ENCODE assay signal across 20 mouse cellular contexts in the genomic region with DNA sequence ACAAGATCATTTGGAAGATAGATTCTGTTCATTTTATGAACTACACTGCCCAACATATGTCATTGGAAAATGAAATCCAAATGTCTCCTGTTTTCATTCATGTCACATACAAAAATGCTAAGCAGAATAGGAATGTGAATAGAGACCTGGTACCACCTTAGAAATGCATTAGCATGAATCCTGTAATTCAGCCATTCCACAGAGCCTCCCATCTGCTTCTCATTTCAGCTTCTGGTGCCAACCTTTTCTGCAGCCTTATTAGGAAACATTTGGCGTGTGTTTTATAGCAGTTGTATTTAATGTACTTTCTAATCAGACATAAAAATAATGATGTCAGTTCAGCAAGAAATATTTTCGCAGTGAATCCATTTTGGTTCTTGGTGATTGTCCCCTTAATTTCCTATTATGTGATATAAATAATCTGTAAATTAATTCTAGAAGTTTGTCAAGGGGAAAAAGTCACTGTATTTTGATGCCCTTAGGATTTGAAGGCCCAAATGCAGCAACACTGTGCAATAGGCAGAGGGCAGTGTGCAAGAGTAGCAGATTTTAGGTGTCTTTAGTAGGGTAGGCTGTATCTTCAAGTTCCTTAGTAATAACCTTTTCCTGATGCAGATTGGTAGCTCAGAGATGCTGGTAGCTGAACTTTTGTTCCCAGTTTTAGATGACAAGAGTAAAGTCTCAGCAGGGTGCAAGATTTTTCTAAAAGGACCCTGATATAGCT.
DNase-seq lines count a peak whose midpoint lies in the region; ATAC-seq and TF ChIP-seq lines count a peak whose summit lies in the region.
"Had no signal": no experiment of that assay in that cellular context is flagged by ENCODE, and none has a peak within 500 bp of the region (broad histone marks: within the 10 kb centered on the region; RNA-seq: fewer than 3 reads in every experiment).

No protein-coding gene starts in this region.

- 50% methylated on average over 2 of the region's 2 CpGs for WGBS in forebrain, embryonic 16.5 days
- WGBS in lung, postnatal 0 days = 81% methylated on average over 2 of the region's 2 CpGs

- DNase-seq in layer of hippocampus, adult 11-12 months (ENCODE audit: low spot score) = peak; percentile 21
- DNase-seq in layer of hippocampus, postnatal 25 days (ENCODE audit: extremely low spot score in 1 of 2, low spot score in 1 of 2) = no peak
- DNase-seq in brain, embryonic 18.5 days (ENCODE audit: low read depth, low spot score) = peak; percentile 14
- peak; percentile 43 for DNase-seq in layer of hippocampus, adult 9-11 months
- no peak for DNase-seq in embryo, embryonic 10.5 days (ENCODE audit: low spot score)
- DNase-seq in lung, postnatal 0 days (ENCODE audit: low spot score) = no peak
- DNase-seq: adrenal gland, adult 2 months; cerebellum, adult 11-12 months; cerebellum, postnatal 14 days; gastrocnemius, postnatal 25 days; heart, postnatal 4 days; kidney, adult 2 months; kidney, postnatal 10 days; lung, adult 18-20 months; right cerebral cortex, postnatal 4 days; thymus, postnatal 14 days had no signal

- peak overlapping the region; percentile 16; the same call in 1 of the 2 replicates for H3K27ac ChIP-seq in forebrain, embryonic 16.5 days (ENCODE audit: low read length)
- no peak overlapping the region for H3K27ac ChIP-seq in lung, postnatal 0 days (ENCODE audit: low read length)
- H3K27ac ChIP-seq: heart, embryonic 15.5 days had no signal

- H3K36me3 ChIP-seq in forebrain, embryonic 16.5 days (ENCODE audit: control insufficient read depth, insufficient read depth) = no peaks in the 10 kb centered on the region
- no peaks in the 10 kb centered on the region for H3K36me3 ChIP-seq in lung, postnatal 0 days (ENCODE audit: insufficient read depth, low read length)
- H3K36me3 ChIP-seq: heart, embryonic 15.5 days had no signal

- no peaks in the 10 kb centered on the region for H3K9me3 ChIP-seq in forebrain, embryonic 16.5 days (ENCODE audit: control insufficient read depth, low read length)
- H3K9me3 ChIP-seq in lung, postnatal 0 days (ENCODE audit: low read length) = no peaks in the 10 kb centered on the region
- H3K9me3 ChIP-seq: heart, embryonic 15.5 days; megakaryocyte, embryonic 14.5 days had no signal

- no peak for TF ChIP-seq EP300 in lung, postnatal 0 days (IDR thresholded peaks at IDR 0.05)

- no peak overlapping the region for H3K4me3 ChIP-seq in forebrain, embryonic 16.5 days (replicated peaks; ENCODE audit: low read length)
- H3K4me3 ChIP-seq in lung, postnatal 0 days (ENCODE audit: low read depth, low read length) = no peak overlapping the region
- H3K4me3 ChIP-seq: heart, embryonic 15.5 days; megakaryocyte, embryonic 14.5 days had no signal

- no peaks in the 10 kb centered on the region for H3K4me1 ChIP-seq in forebrain, embryonic 16.5 days (replicated peaks; ENCODE audit: control insufficient read depth, insufficient read depth, low read length)
- H3K4me1 ChIP-seq in lung, postnatal 0 days (ENCODE audit: insufficient read depth, low read depth, low read length) = no peaks in the 10 kb centered on the region
- H3K4me1 ChIP-seq: heart, embryonic 15.5 days; megakaryocyte, embryonic 14.5 days had no signal

- ATAC-seq in forebrain, embryonic 16.5 days = peak; percentile 94
- ATAC-seq in lung, postnatal 0 days = no peak
- ATAC-seq: hindbrain, embryonic 16.5 days had no signal

- no peaks in the 10 kb centered on the region for H3K27me3 ChIP-seq in forebrain, embryonic 16.5 days (replicated peaks; ENCODE audit: control insufficient read depth, insufficient read depth, low read length)
- H3K27me3 ChIP-seq in lung, postnatal 0 days (replicated peaks; ENCODE audit: insufficient read depth, low read length) = no peaks in the 10 kb centered on the region
- H3K27me3 ChIP-seq: heart, embryonic 15.5 days; megakaryocyte, embryonic 14.5 days had no signal

- H3K4me2 ChIP-seq in forebrain, embryonic 16.5 days (ENCODE audit: low read length) = no peak overlapping the region
- H3K4me2 ChIP-seq in lung, postnatal 0 days (replicated peaks; ENCODE audit: low read depth, low read length) = no peak overlapping the region
- H3K4me2 ChIP-seq: heart, embryonic 15.5 days had no signal

- no peak for TF ChIP-seq CTCF in lung, postnatal 0 days (IDR thresholded peaks at IDR 0.05)

- no peak overlapping the region for H3K9ac ChIP-seq in forebrain, embryonic 16.5 days (replicated peaks; ENCODE audit: low read depth, low read length)
- H3K9ac ChIP-seq in lung, postnatal 0 days (replicated peaks; ENCODE audit: low read depth) = no peak overlapping the region
- H3K9ac ChIP-seq: heart, embryonic 15.5 days had no signal

Comparison
In these comparisons a context has a peak if more than half of its experiments do, and no peak if none do; other contexts are left out.
1. DNase-seq: peak in layer of hippocampus, adult 11-12 months (single experiment), brain, embryonic 18.5 days (single experiment) and layer of hippocampus, adult 9-11 months (single experiment); none in layer of hippocampus, postnatal 25 days (0 of 2), embryo, embryonic 10.5 days (single experiment) and lung, postnatal 0 days (single experiment).